Mouse (Mus musculus): ENCODE data around the gene Nckap1l.

GRCm38 (mm10) chr15:103496204-103497140 is 42.9 kb downstream of the Nckap1l start:
- TF ChIP-seq EP300 (IDR thresholded peaks at IDR 0.05; ENCODE audit: insufficient read depth, low read depth, low read length) (no peak), CTCF (IDR thresholded peaks at IDR 0.05) (no peak), POLR2A (IDR thresholded peaks at IDR 0.05; ENCODE audit: insufficient read depth, low read depth, low read length) (no peak)
